Mouse (Mus musculus): Measurements from ENCODE around the gene Wdr38.
A peak's percentile ranks its signal among the peaks of the same experiment; 100 is the strongest.

The Wdr38 gene

GRCm38 (mm10) chr2:38997386-38998374 is at the start of gene Wdr38:
Gene Wdr38 (plus strand): TSS chr2:38997476.
- DNase-seq (ENCODE audit: low read depth, low spot score) = peak; percentile 92

- no peak for DNase-seq (ENCODE audit: low read depth, low spot score)
Measured at GRCm38 (mm10) chr2:38947566-38947965, 49.7 kb upstream of the Wdr38 start.

- no peak for DNase-seq (ENCODE audit: low read depth, low spot score)
Measured at GRCm38 (mm10) chr2:38950281-38950719, 47.0 kb upstream of the Wdr38 start.

- DNase-seq (ENCODE audit: low read depth, low spot score) = no peak
Measured at GRCm38 (mm10) chr2:38953152-38953883, 44.0 kb upstream of the Wdr38 start.

- peak; percentile 63 for DNase-seq (ENCODE audit: low read depth, low spot score)
Measured at GRCm38 (mm10) chr2:38956062-38956461, 41.2 kb upstream of the Wdr38 start.

- no peak for DNase-seq (ENCODE audit: low read depth, low spot score)
Measured at GRCm38 (mm10) chr2:38957671-38958223, 39.5 kb upstream of the Wdr38 start.

GRCm38 (mm10) chr2:38964198-38964597 is 33.1 kb upstream of the Wdr38 start:
- no peak for DNase-seq (ENCODE audit: low read depth, low spot score)

- no peak for DNase-seq (ENCODE audit: low read depth, low spot score)
Measured at GRCm38 (mm10) chr2:38969650-38970049, 27.6 kb upstream of the Wdr38 start.

- DNase-seq (ENCODE audit: low read depth, low spot score) = no peak
Measured at GRCm38 (mm10) chr2:38970057-38970456, 27.2 kb upstream of the Wdr38 start.

GRCm38 (mm10) chr2:38973223-38973622 is 24.1 kb upstream of the Wdr38 start:
- no peak for DNase-seq (ENCODE audit: low read depth, low spot score)

GRCm38 (mm10) chr2:38973701-38974100 is 23.6 kb upstream of the Wdr38 start:
- no peak for DNase-seq (ENCODE audit: low read depth, low spot score)

- peak; percentile 69 for DNase-seq (ENCODE audit: low read depth, low spot score)
Measured at GRCm38 (mm10) chr2:38974171-38974570, 23.1 kb upstream of the Wdr38 start.

GRCm38 (mm10) chr2:38975181-38975580 is 22.1 kb upstream of the Wdr38 start:
- DNase-seq (ENCODE audit: low read depth, low spot score) = no peak

GRCm38 (mm10) chr2:38975941-38976805 is 21.1 kb upstream of the Wdr38 start:
- no peak for DNase-seq (ENCODE audit: low read depth, low spot score)

GRCm38 (mm10) chr2:38977837-38978236 is 19.4 kb upstream of the Wdr38 start:
- DNase-seq (ENCODE audit: low read depth, low spot score) = no peak

GRCm38 (mm10) chr2:38983456-38983855 is 13.8 kb upstream of the Wdr38 start:
- DNase-seq (ENCODE audit: low read depth, low spot score) = peak; percentile 32

- no peak for DNase-seq (ENCODE audit: low read depth, low spot score)
Measured at GRCm38 (mm10) chr2:38986580-38986979, 10.7 kb upstream of the Wdr38 start.

GRCm38 (mm10) chr2:38987371-38987770 is 9.9 kb upstream of the Wdr38 start:
- no peak for DNase-seq (ENCODE audit: low read depth, low spot score)

- DNase-seq (ENCODE audit: low read depth, low spot score) = no peak
Measured at GRCm38 (mm10) chr2:38987803-38988510, 9.3 kb upstream of the Wdr38 start.

- no peak for DNase-seq (ENCODE audit: low read depth, low spot score)
Measured at GRCm38 (mm10) chr2:38988929-38989328, 8.3 kb upstream of the Wdr38 start.

- DNase-seq (ENCODE audit: low read depth, low spot score) = no peak
Measured at GRCm38 (mm10) chr2:38992004-38992403, 5.3 kb upstream of the Wdr38 start.
